ENCODE assay signal across 13 mouse cellular contexts in genomic region chr19:11878404-11878803, GRCm38 (mm10). TPM values are rescaled to one million over a fixed set of nuclear protein-coding genes. Genes with fewer than 3 reads are reported as not detected.
"Had no signal": no experiment of that assay in that cellular context is flagged by ENCODE, and none has a peak within 500 bp of the region (broad histone marks: within the 10 kb centered on the region; RNA-seq: fewer than 3 reads in every experiment).

No protein-coding gene starts in this region.

RNA-seq across cellular contexts. Expression of gene Olfr1419, which starts 3.5 kb away (rescaled TPM):
- total RNA-seq: layer of hippocampus, postnatal 25 days; left cerebral cortex, adult 2 months; left cerebral cortex, postnatal 14 days had no signal
- polyA plus RNA-seq: kidney, embryonic 14.5 days; limb, embryonic 10.5 days; limb, embryonic 15.5 days; liver, embryonic 12.5 days; liver, embryonic 16.5 days; lung, embryonic 14.5 days; midbrain, embryonic 12.5 days; midbrain, embryonic 16.5 days; neural tube, embryonic 13.5 days; stomach, embryonic 14.5 days had no signal

RNA-seq across cellular contexts. Expression of gene Olfr1420, which starts 8.0 kb away (rescaled TPM):
- total RNA-seq: layer of hippocampus, postnatal 25 days; left cerebral cortex, adult 2 months; left cerebral cortex, postnatal 14 days had no signal
- polyA plus RNA-seq: limb, embryonic 10.5 days; liver, embryonic 12.5 days; liver, embryonic 16.5 days; lung, embryonic 14.5 days; midbrain, embryonic 12.5 days; neural tube, embryonic 13.5 days; stomach, embryonic 14.5 days had no signal

RNA-seq across cellular contexts. Expression of gene Olfr1418, which starts 17.5 kb away (rescaled TPM):
- total RNA-seq: layer of hippocampus, postnatal 25 days; left cerebral cortex, adult 2 months; left cerebral cortex, postnatal 14 days had no signal
- polyA plus RNA-seq: kidney, embryonic 14.5 days; limb, embryonic 10.5 days; limb, embryonic 15.5 days; liver, embryonic 12.5 days; liver, embryonic 16.5 days; lung, embryonic 14.5 days; midbrain, embryonic 12.5 days; midbrain, embryonic 16.5 days; neural tube, embryonic 13.5 days; stomach, embryonic 14.5 days had no signal

RNA-seq across cellular contexts. Expression of gene Olfr1417, which starts 39.4 kb away (rescaled TPM):
- total RNA-seq: layer of hippocampus, postnatal 25 days; left cerebral cortex, adult 2 months; left cerebral cortex, postnatal 14 days had no signal
- polyA plus RNA-seq: limb, embryonic 10.5 days; limb, embryonic 15.5 days; liver, embryonic 12.5 days; liver, embryonic 16.5 days; lung, embryonic 14.5 days; midbrain, embryonic 12.5 days; neural tube, embryonic 13.5 days; stomach, embryonic 14.5 days had no signal
